Mouse (Mus musculus) 3T3-L1 (cell line): ENCODE measurements around the gene Pappa.

Source experiments
- DNase-seq: peaks from one replicate; pipeline ENCODE4 v3.0.0-alpha.2; 2015; ENCODE audit warnings: low read depth, low spot score

Pappa gene

DNA sequence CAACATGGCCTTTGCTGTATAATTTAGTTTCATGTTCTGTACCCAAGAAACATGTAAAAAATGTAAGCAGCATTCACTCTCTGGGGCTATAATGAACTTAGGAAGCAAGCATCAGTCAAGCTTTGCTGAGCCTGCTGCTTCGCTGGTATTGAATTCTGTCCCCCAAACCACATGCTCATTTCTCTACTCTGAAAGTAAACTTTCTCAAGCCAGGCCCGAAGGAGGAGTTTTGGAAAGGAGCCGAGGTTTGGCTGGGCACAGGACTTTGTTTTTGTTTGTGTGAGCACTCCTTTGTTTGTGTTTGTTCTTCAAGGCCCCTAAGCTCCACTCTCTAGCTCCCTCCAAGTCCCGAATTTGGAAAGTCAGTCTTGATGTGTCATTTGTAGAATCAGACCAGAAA is 148.3 kb downstream of the Pappa start:
- no peak for DNase-seq

GRCm38 (mm10) chr4:65273299-65273851 is 149.4 kb downstream of the Pappa start:
- DNase-seq = peak; percentile 35

GRCm38 (mm10) chr4:65278451-65279271 is 154.7 kb downstream of the Pappa start:
- DNase-seq = no peak

GRCm38 (mm10) chr4:65279272-65279653 is 155.3 kb downstream of the Pappa start:
- no peak for DNase-seq

GRCm38 (mm10) chr4:65279979-65280677 is 156.2 kb downstream of the Pappa start:
- no peak for DNase-seq

GRCm38 (mm10) chr4:65280888-65281287 is 156.9 kb downstream of the Pappa start:
- DNase-seq = no peak

GRCm38 (mm10) chr4:65283611-65284010 is 159.6 kb downstream of the Pappa start:
- DNase-seq = no peak

- DNase-seq = no peak
Observed at GRCm38 (mm10) chr4:65285165-65285564, 161.2 kb downstream of the Pappa start.

DNA sequence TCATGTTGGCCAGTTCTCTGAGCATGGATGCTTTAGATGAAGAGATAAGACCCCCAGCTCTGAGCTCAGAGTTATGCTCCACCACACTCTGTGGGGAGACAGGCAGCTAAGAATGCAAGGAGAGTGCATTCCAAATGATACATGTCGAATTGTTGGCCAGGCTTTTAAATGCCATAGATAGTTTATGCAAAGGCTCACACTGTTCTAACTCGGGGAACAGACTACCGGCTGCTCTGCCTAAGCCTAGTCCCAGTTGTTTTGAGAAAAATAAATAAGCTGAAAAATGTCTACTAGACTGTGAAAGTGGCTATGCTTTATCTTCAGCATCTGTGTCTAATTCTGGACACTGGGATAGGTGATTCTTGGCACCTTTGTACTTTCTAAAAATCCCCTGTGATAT is 165.3 kb downstream of the Pappa start:
- peak; percentile 30 for DNase-seq

GRCm38 (mm10) chr4:65295741-65296140 is 171.8 kb downstream of the Pappa start:
- no peak for DNase-seq

GRCm38 (mm10) chr4:65296356-65296967 is 172.5 kb downstream of the Pappa start:
- DNase-seq = no peak

DNA sequence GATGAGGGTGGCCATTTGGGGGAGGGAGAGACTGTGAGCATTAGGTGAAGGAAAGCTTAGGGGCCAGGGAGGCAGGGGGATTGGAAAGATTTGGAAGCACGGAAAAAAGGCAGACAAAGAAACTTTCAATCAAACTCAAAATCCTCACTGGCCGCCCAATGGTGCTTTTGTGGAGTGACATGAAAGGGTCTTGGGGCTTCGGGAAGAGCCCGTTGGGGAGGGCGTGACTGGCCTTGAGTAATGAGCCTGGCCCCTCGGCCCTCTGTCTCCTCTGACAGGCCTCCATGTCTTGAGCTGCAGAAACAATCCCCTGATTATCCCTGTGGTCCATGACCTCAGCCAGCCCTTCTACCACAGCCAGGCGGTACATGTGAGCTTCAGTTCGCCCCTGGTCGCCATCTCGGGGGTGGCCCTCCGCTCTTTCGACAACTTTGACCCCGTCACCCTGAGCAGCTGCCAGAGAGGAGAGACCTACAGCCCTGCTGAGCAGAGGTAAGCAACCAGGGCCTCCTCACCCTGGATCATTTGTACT is 173.1 kb downstream of the Pappa start:
- no peak for DNase-seq

- no peak for DNase-seq
Observed at GRCm38 (mm10) chr4:65298212-65299181, 174.5 kb downstream of the Pappa start.

DNA sequence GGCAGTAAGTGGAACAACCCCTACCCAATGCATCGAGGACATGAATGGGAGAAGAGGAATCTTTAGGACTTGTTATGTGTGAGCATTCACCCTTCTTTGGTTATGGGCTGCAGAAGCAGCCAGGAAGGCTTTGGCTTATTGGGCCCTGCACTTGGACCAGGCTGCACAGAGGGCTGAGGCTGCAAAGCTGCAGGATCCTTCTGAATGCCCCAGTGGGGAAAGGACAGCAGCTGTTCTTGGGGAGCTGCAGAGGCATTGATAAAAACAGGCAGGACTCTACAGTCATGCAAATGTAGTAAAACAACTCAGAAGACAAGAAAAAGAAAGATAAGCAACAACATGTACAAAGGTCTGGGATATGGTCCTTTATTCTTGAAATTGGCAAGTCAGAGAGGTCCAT is 175.4 kb downstream of the Pappa start:
- DNase-seq = no peak

- no peak for DNase-seq
Observed at GRCm38 (mm10) chr4:65300431-65300830, 176.5 kb downstream of the Pappa start.

- DNase-seq = no peak
Observed at GRCm38 (mm10) chr4:65302666-65303065, 178.7 kb downstream of the Pappa start.

GRCm38 (mm10) chr4:65317877-65318525 is 194.0 kb downstream of the Pappa start:
- DNase-seq = no peak

GRCm38 (mm10) chr4:65321340-65321739 is 197.4 kb downstream of the Pappa start:
- no peak for DNase-seq

- DNase-seq = no peak
Observed at GRCm38 (mm10) chr4:65321959-65322358, 198.0 kb downstream of the Pappa start.

GRCm38 (mm10) chr4:65325816-65326215 is 201.8 kb downstream of the Pappa start:
- DNase-seq = no peak
